Mouse (Mus musculus): ENCODE data around the gene Slc38a6. TPM values are rescaled to one million over a fixed set of nuclear protein-coding genes. Genes with fewer than 3 reads are reported as not detected.

Slc38a6 gene
- total and polyA plus RNA-seq, 2 experiments = 8.6 to 11.2 TPM

GRCm38 (mm10) chr12:73353362-73353761, 66.8 kb downstream of the Slc38a6 start:
- Histone ChIP-seq H3K4me1 (ENCODE audit: control insufficient read depth, insufficient read depth, low read length) (peaks cover 5% of the 10 kb centered on the region; the same call in 1 of the 2 replicates), H3K9ac (ENCODE audit: low read depth, low read length) (no peak overlapping the region), H3K79me2 (ENCODE audit: control insufficient read depth, insufficient read depth, low read length) (no peaks in the 10 kb centered on the region), H3K4me3 (ENCODE audit: insufficient read depth, low read depth, low read length) (no peak overlapping the region), H3K27me3 (ENCODE audit: control insufficient read depth, insufficient read depth, low read length) (no peaks in the 10 kb centered on the region), H3K27ac (replicated peaks; ENCODE audit: insufficient read depth, low read depth, low read length) (no peak overlapping the region), H3K36me3 (ENCODE audit: control insufficient read depth, insufficient read depth, low read length) (no peaks in the 10 kb centered on the region; the same call in 1 of the 2 replicates)
- TF ChIP-seq CTCF (IDR thresholded peaks at IDR 0.05; ENCODE audit: low read depth, low read length) = no peak
- TF ChIP-seq POLR2A (IDR thresholded peaks at IDR 0.05; ENCODE audit: extremely low read depth, insufficient read depth, low read length) = no peak
- WGBS = 24% methylated on average over 5 of the region's 5 CpGs
- DNase-seq (ENCODE audit: extremely low read depth, low read depth, low spot score) = peak; percentile 95

DNA sequence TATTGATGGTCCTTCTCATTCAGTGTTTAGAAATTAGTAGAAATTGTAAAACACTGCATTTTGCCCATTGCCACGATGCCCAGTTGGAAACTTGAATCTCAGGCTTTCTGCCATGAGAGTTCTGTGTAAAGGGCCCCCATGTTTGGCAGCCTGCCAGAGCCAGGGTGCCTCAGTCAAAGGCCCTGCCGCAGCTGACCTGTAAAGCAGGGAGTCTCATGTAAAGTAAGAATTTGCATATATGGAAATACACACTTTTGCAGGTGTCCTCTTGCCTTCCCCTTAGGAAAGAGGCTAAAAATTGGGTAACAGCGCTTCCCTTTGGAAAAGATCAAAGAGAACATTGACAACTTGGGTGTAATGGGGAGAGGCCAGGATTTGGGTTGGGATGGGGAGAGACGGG, 67.9 kb downstream of the Slc38a6 start:
- Histone ChIP-seq H3K36me3 (ENCODE audit: control insufficient read depth, insufficient read depth, low read length) (no peaks in the 10 kb centered on the region; the same call in 1 of the 2 replicates), H3K4me3 (ENCODE audit: insufficient read depth, low read depth, low read length) (no peak overlapping the region), H3K9ac (ENCODE audit: low read depth, low read length) (no peak overlapping the region), H3K4me1 (ENCODE audit: control insufficient read depth, insufficient read depth, low read length) (peaks cover 5% of the 10 kb centered on the region; the same call in 1 of the 2 replicates), H3K27me3 (ENCODE audit: control insufficient read depth, insufficient read depth, low read length) (no peaks in the 10 kb centered on the region), H3K79me2 (ENCODE audit: control insufficient read depth, insufficient read depth, low read length) (no peaks in the 10 kb centered on the region), H3K27ac (replicated peaks; ENCODE audit: insufficient read depth, low read depth, low read length) (no peak overlapping the region)
- peak; percentile 42 for DNase-seq (ENCODE audit: extremely low read depth, low read depth, low spot score)
- WGBS = 60% methylated on average over 4 of the region's 4 CpGs
- TF ChIP-seq POLR2A (IDR thresholded peaks at IDR 0.05; ENCODE audit: extremely low read depth, insufficient read depth, low read length) = no peak
- no peak for TF ChIP-seq CTCF (IDR thresholded peaks at IDR 0.05; ENCODE audit: low read depth, low read length)

GRCm38 (mm10) chr12:73355084-73355775, 68.7 kb downstream of the Slc38a6 start:
- peak; percentile 76 for DNase-seq (ENCODE audit: extremely low read depth, low read depth, low spot score)
- 83% methylated on average over 14 of the region's 14 CpGs for WGBS
- Histone ChIP-seq H3K79me2 (ENCODE audit: control insufficient read depth, insufficient read depth, low read length) (no peaks in the 10 kb centered on the region), H3K4me1 (ENCODE audit: control insufficient read depth, insufficient read depth, low read length) (peaks cover 5% of the 10 kb centered on the region; the same call in 1 of the 2 replicates), H3K36me3 (ENCODE audit: control insufficient read depth, insufficient read depth, low read length) (no peaks in the 10 kb centered on the region; the same call in 1 of the 2 replicates), H3K27me3 (ENCODE audit: control insufficient read depth, insufficient read depth, low read length) (no peaks in the 10 kb centered on the region), H3K4me3 (ENCODE audit: insufficient read depth, low read depth, low read length) (no peak overlapping the region), H3K27ac (replicated peaks; ENCODE audit: insufficient read depth, low read depth, low read length) (no peak overlapping the region), H3K9ac (ENCODE audit: low read depth, low read length) (no peak overlapping the region)
- no peak for TF ChIP-seq POLR2A (IDR thresholded peaks at IDR 0.05; ENCODE audit: extremely low read depth, insufficient read depth, low read length)
- TF ChIP-seq CTCF (IDR thresholded peaks at IDR 0.05; ENCODE audit: low read depth, low read length) = no peak

DNA sequence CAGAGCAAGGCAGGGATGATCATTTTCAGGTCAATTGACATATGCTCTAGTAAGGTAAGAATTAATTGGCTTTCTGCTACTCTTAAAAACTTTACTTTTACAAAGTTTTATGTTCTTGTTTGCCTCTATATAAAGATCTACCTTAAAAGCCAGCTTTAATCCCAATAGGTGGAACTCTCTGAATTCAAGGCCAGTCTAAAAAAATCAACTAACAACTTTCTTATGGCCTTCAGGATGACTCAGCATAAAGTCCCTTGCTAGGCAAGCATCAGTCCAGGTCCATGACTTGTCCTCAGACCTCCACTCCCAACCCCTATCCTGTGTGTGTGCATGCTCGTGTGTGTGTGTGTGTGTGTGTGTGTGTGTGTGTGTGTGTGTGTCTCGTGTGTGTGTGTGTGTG, 70.1 kb downstream of the Slc38a6 start:
- H3K27ac ChIP-seq (replicated peaks; ENCODE audit: insufficient read depth, low read depth, low read length) = no peak overlapping the region
- H3K9ac ChIP-seq (ENCODE audit: low read depth, low read length) = no peak overlapping the region
- 83% methylated on average over 1 of the region's 2 CpGs for WGBS
- H3K36me3 ChIP-seq (ENCODE audit: control insufficient read depth, insufficient read depth, low read length) = no peaks in the 10 kb centered on the region
- DNase-seq (ENCODE audit: extremely low read depth, low read depth, low spot score) = no peak
- no peaks in the 10 kb centered on the region for H3K27me3 ChIP-seq (ENCODE audit: control insufficient read depth, insufficient read depth, low read length)
- H3K4me3 ChIP-seq (ENCODE audit: insufficient read depth, low read depth, low read length) = no peak overlapping the region
- TF ChIP-seq POLR2A (IDR thresholded peaks at IDR 0.05; ENCODE audit: extremely low read depth, insufficient read depth, low read length) = no peak
- TF ChIP-seq CTCF (IDR thresholded peaks at IDR 0.05; ENCODE audit: low read depth, low read length) = no peak
- H3K4me1 ChIP-seq (ENCODE audit: control insufficient read depth, insufficient read depth, low read length) = peaks cover 5% of the 10 kb centered on the region; the same call in 1 of the 2 replicates
- no peaks in the 10 kb centered on the region for H3K79me2 ChIP-seq (ENCODE audit: control insufficient read depth, insufficient read depth, low read length)

DNA sequence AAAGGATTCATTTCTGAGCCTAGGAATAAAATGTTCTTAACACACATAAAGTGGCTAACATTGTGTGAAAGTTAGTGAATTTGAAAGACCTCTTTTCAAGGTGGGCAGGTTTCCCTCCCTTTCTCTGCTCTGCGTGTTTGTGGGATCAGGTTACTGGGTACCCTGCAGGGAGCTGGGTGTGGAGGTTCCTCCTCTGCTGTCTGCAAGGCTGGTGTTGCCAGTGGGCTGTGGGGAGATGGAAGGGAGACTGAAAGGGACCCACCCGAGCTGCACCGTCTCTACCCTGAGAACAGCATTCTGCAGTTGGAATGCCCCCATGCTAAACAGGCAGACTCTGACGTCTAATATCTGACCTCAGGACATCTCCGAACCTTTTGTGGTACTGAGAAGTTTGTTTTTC, 70.7 kb downstream of the Slc38a6 start:
- 96% methylated on average over 5 of the region's 5 CpGs for WGBS
- H3K4me1 ChIP-seq (ENCODE audit: control insufficient read depth, insufficient read depth, low read length) = peaks cover 5% of the 10 kb centered on the region; the same call in 1 of the 2 replicates
- H3K9ac ChIP-seq (ENCODE audit: low read depth, low read length) = no peak overlapping the region
- TF ChIP-seq CTCF (IDR thresholded peaks at IDR 0.05; ENCODE audit: low read depth, low read length) = no peak
- no peak for TF ChIP-seq POLR2A (IDR thresholded peaks at IDR 0.05; ENCODE audit: extremely low read depth, insufficient read depth, low read length)
- H3K27ac ChIP-seq (replicated peaks; ENCODE audit: insufficient read depth, low read depth, low read length) = no peak overlapping the region
- H3K4me3 ChIP-seq (ENCODE audit: insufficient read depth, low read depth, low read length) = no peak overlapping the region
- H3K27me3 ChIP-seq (ENCODE audit: control insufficient read depth, insufficient read depth, low read length) = no peaks in the 10 kb centered on the region
- no peaks in the 10 kb centered on the region for H3K36me3 ChIP-seq (ENCODE audit: control insufficient read depth, insufficient read depth, low read length)
- H3K79me2 ChIP-seq (ENCODE audit: control insufficient read depth, insufficient read depth, low read length) = no peaks in the 10 kb centered on the region
- no peak for DNase-seq (ENCODE audit: extremely low read depth, low read depth, low spot score)

DNA sequence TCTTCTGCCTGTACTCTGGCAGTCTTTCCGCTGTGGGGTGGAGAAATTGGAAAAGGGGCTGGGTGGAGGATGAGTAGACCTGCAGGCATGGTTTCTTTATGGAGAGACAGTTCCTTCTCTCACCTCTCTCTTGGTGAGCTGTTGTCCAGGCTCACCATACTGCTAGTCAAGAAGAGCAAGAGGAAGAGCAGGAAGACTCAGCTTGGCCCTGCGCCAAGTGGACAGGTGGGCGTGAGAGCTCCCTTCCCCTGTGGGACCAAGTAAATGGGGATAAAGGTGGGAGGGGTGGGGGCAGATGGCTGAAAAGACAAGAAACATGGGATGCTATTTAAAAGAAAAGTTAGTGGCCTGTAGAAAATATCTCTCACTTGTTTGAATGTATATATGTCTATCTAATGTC, 71.2 kb downstream of the Slc38a6 start:
- no peaks in the 10 kb centered on the region for H3K79me2 ChIP-seq (ENCODE audit: control insufficient read depth, insufficient read depth, low read length)
- TF ChIP-seq CTCF (IDR thresholded peaks at IDR 0.05; ENCODE audit: low read depth, low read length) = no peak
- TF ChIP-seq POLR2A (IDR thresholded peaks at IDR 0.05; ENCODE audit: extremely low read depth, insufficient read depth, low read length) = no peak
- no peak overlapping the region for H3K9ac ChIP-seq (ENCODE audit: low read depth, low read length)
- H3K27ac ChIP-seq (replicated peaks; ENCODE audit: insufficient read depth, low read depth, low read length) = no peak overlapping the region
- H3K4me3 ChIP-seq (ENCODE audit: insufficient read depth, low read depth, low read length) = no peak overlapping the region
- H3K4me1 ChIP-seq (ENCODE audit: control insufficient read depth, insufficient read depth, low read length) = peaks cover 5% of the 10 kb centered on the region; the same call in 1 of the 2 replicates
- no peak for DNase-seq (ENCODE audit: extremely low read depth, low read depth, low spot score)
- 90% methylated on average over 3 of the region's 3 CpGs for WGBS
- H3K36me3 ChIP-seq (ENCODE audit: control insufficient read depth, insufficient read depth, low read length) = no peaks in the 10 kb centered on the region
- H3K27me3 ChIP-seq (ENCODE audit: control insufficient read depth, insufficient read depth, low read length) = no peaks in the 10 kb centered on the region

Measured in liver, adult 2 months (tissue).